In the genomic region with DNA sequence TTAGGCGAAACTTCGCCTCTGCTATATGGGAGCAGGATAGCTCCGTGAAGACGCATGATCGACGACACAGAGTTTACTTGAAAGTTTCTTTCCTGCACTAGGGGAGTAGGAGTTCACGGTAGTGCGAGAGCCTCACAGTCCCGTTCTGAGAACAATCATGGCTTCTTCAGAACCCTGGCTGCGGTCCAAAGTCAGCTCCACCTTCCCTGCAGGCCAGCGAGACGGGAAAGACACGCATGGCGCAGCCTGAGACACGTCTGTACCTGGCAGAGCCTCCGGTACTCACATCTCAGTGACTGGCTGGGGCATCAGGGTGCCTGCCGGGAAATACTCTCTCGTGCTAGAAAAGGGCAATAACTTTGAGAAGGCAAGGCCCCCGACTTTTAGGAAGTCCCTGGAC, we compare ENCODE assay signal across 15 mouse cellular contexts.
DNase-seq lines count a peak whose midpoint lies in the region; ATAC-seq and TF ChIP-seq lines count a peak whose summit lies in the region.
"Had no signal": no experiment of that assay in that cellular context is flagged by ENCODE, and none has a peak within 500 bp of the region (broad histone marks: within the 10 kb centered on the region; RNA-seq: fewer than 3 reads in every experiment).

No protein-coding gene starts in this region.

- H3K9ac ChIP-seq in embryonic facial prominence, embryonic 14.5 days (ENCODE audit: low read depth, low read length), result no peak overlapping the region
- no peak overlapping the region for H3K9ac ChIP-seq in limb, embryonic 14.5 days (ENCODE audit: low read depth, low read length, severe bottlenecking)
- H3K9ac ChIP-seq: forebrain, embryonic 15.5 days; hindbrain, embryonic 15.5 days had no signal

- no peaks in the 10 kb centered on the region for H3K36me3 ChIP-seq in embryonic facial prominence, embryonic 14.5 days (ENCODE audit: control insufficient read depth, insufficient read depth, low read length)
- H3K36me3 ChIP-seq in embryonic facial prominence, embryonic 10.5 days (replicated peaks), result no peaks in the 10 kb centered on the region
- no peaks in the 10 kb centered on the region for H3K36me3 ChIP-seq in limb, embryonic 14.5 days (ENCODE audit: control insufficient read depth, insufficient read depth, low read length)
- no peaks in the 10 kb centered on the region for H3K36me3 ChIP-seq in limb, embryonic 10.5 days
- H3K36me3 ChIP-seq: forebrain, embryonic 15.5 days; hindbrain, embryonic 15.5 days had no signal

- H3K4me3 ChIP-seq in embryonic facial prominence, embryonic 14.5 days (ENCODE audit: low read depth, low read length), result no peak overlapping the region
- H3K4me3 ChIP-seq in embryonic facial prominence, embryonic 10.5 days, result no peak overlapping the region
- no peak overlapping the region for H3K4me3 ChIP-seq in limb, embryonic 14.5 days (replicated peaks; ENCODE audit: low read length)
- H3K4me3 ChIP-seq in limb, embryonic 10.5 days, result no peak overlapping the region
- H3K4me3 ChIP-seq: forebrain, embryonic 15.5 days; hindbrain, embryonic 15.5 days had no signal

- no peaks in the 10 kb centered on the region for H3K9me3 ChIP-seq in embryonic facial prominence, embryonic 14.5 days (ENCODE audit: control insufficient read depth, low read length)
- no peaks in the 10 kb centered on the region for H3K9me3 ChIP-seq in embryonic facial prominence, embryonic 10.5 days
- no peaks in the 10 kb centered on the region for H3K9me3 ChIP-seq in limb, embryonic 14.5 days (ENCODE audit: control insufficient read depth, low read length)
- no peaks in the 10 kb centered on the region for H3K9me3 ChIP-seq in limb, embryonic 10.5 days (replicated peaks)
- H3K9me3 ChIP-seq: forebrain, embryonic 15.5 days; hindbrain, embryonic 15.5 days had no signal

- TF ChIP-seq POLR2A in limb, embryonic 14.5 days (IDR thresholded peaks at IDR 0.05; ENCODE audit: borderline replicate concordance, extremely low read depth, insufficient read depth, insufficient read length), result no peak

- peak; percentile 59 for DNase-seq in embryonic facial prominence, embryonic 14.5 days (ENCODE audit: low spot score)
- DNase-seq in embryonic facial prominence, embryonic 10.5 days (ENCODE audit: low spot score), result no peak
- peak; percentile 20 for DNase-seq in limb, embryonic 14.5 days (ENCODE audit: low spot score)
- no peak for DNase-seq in limb, embryonic 10.5 days (ENCODE audit: low spot score)
- peak; percentile 22 for DNase-seq in urinary bladder, postnatal 14 days (ENCODE audit: low spot score)
- DNase-seq in urinary bladder, postnatal 10 days (ENCODE audit: low spot score), result no peak
- DNase-seq in left cerebral cortex, adult 18-20 months (ENCODE audit: low spot score in 2 of 2), result no peak
- DNase-seq: adrenal gland, postnatal 10 days; cerebellum, adult 11-12 months; cerebellum, adult 9-11 months; gastrocnemius, postnatal 36 days; heart, postnatal 36 days had no signal

- WGBS in embryonic facial prominence, embryonic 14.5 days, result 61% methylated on average over 19 of the region's 19 CpGs
- 85% methylated on average over 19 of the region's 19 CpGs for WGBS in embryonic facial prominence, embryonic 10.5 days
- 71% methylated on average over 19 of the region's 19 CpGs for WGBS in limb, embryonic 14.5 days
- 87% methylated on average over 19 of the region's 19 CpGs for WGBS in limb, embryonic 10.5 days

- H3K4me2 ChIP-seq in embryonic facial prominence, embryonic 14.5 days (ENCODE audit: low read depth, low read length), result no peak overlapping the region
- no peak overlapping the region for H3K4me2 ChIP-seq in limb, embryonic 14.5 days (replicated peaks; ENCODE audit: low read depth, low read length, severe bottlenecking)
- H3K4me2 ChIP-seq: forebrain, embryonic 15.5 days; heart, embryonic 11.5 days; hindbrain, embryonic 15.5 days had no signal

- H3K27me3 ChIP-seq in embryonic facial prominence, embryonic 14.5 days (replicated peaks; ENCODE audit: control insufficient read depth, insufficient read depth, low read length), result no peaks in the 10 kb centered on the region
- H3K27me3 ChIP-seq in embryonic facial prominence, embryonic 10.5 days (replicated peaks; ENCODE audit: low read depth, poor library complexity, severe bottlenecking), result no peaks in the 10 kb centered on the region
- no peaks in the 10 kb centered on the region for H3K27me3 ChIP-seq in limb, embryonic 14.5 days (ENCODE audit: control insufficient read depth, insufficient read depth, low read length)
- H3K27me3 ChIP-seq in limb, embryonic 10.5 days (ENCODE audit: low read depth, poor library complexity, severe bottlenecking), result no peaks in the 10 kb centered on the region
- H3K27me3 ChIP-seq: forebrain, embryonic 15.5 days; hindbrain, embryonic 15.5 days had no signal

- ATAC-seq in embryonic facial prominence, embryonic 14.5 days (ENCODE audit: low read depth), result no peak
- no peak for ATAC-seq in limb, embryonic 14.5 days (ENCODE audit: low FRiP score, low read depth)
- ATAC-seq: forebrain, embryonic 15.5 days had no signal

- H3K27ac ChIP-seq in embryonic facial prominence, embryonic 14.5 days (replicated peaks; ENCODE audit: low read depth, low read length), result no peak overlapping the region
- no peak overlapping the region for H3K27ac ChIP-seq in embryonic facial prominence, embryonic 10.5 days (replicated peaks)
- H3K27ac ChIP-seq in limb, embryonic 14.5 days (replicated peaks; ENCODE audit: low read depth, low read length), result no peak overlapping the region
- no peak overlapping the region for H3K27ac ChIP-seq in limb, embryonic 10.5 days
- H3K27ac ChIP-seq: forebrain, embryonic 15.5 days; hindbrain, embryonic 15.5 days had no signal

- no peaks in the 10 kb centered on the region for H3K4me1 ChIP-seq in embryonic facial prominence, embryonic 14.5 days (ENCODE audit: control insufficient read depth, insufficient read depth, low read length)
- H3K4me1 ChIP-seq in embryonic facial prominence, embryonic 10.5 days, result peaks cover 10% of the 10 kb centered on the region
- no peaks in the 10 kb centered on the region for H3K4me1 ChIP-seq in limb, embryonic 14.5 days (ENCODE audit: control insufficient read depth, insufficient read depth, low read length)
- H3K4me1 ChIP-seq in limb, embryonic 10.5 days, result no peaks in the 10 kb centered on the region

Comparison
In these comparisons a context has a peak if more than half of its experiments do, and no peak if none do; other contexts are left out.
1. DNase-seq: peak in embryonic facial prominence, embryonic 14.5 days (single experiment), limb, embryonic 14.5 days (single experiment) and urinary bladder, postnatal 14 days (single experiment); none in embryonic facial prominence, embryonic 10.5 days (single experiment), limb, embryonic 10.5 days (single experiment), urinary bladder, postnatal 10 days (single experiment) and left cerebral cortex, adult 18-20 months (0 of 2).